Mouse (Mus musculus) hindbrain, embryonic 12.5 days (tissue): ENCODE measurements at regions not wholly inside any gene's neighbourhood (a gene's known extent, or its start where the extent isn't known, plus 50 kb on each side); places are given as distances from the start of the nearest gene placed in this dataset.

Source experiments
- ATAC-seq: fragments of 200-750 bp; cut with Nextera tagmentation; 2 replicates; pipeline ENCODE4 v1.8.0; 2017; ENCODE audit warnings: moderate TSS enrichment; ENCODE audit not compliant: low FRiP score
- H3K27ac ChIP-seq: fragments of 300-500 bp; sonication (generic); 2 replicates; pipeline ENCODE4 v1.5.1; 2016; ENCODE audit warnings: mild to moderate bottlenecking
- H3K27me3 ChIP-seq: fragments of 300-500 bp; sonication (generic); 2 replicates; pipeline ENCODE4 v1.6.1; 2016; ENCODE audit warnings: mild to moderate bottlenecking
- H3K36me3 ChIP-seq: fragments of 300-500 bp; sonication (generic); 2 replicates; pipeline ENCODE4 v1.6.1; 2016; ENCODE audit warnings: mild to moderate bottlenecking
- H3K4me1 ChIP-seq: fragments of 300-500 bp; sonication (generic); 2 replicates; pipeline ENCODE4 v1.6.1; 2016
- H3K4me2 ChIP-seq: fragments of 300-500 bp; sonication (generic); replicated peaks from 2 replicates; pipeline ENCODE4 v1.6.1; 2016; ENCODE audit warnings: mild to moderate bottlenecking
- H3K4me3 ChIP-seq: fragments of 300-500 bp; sonication (generic); 2 replicates; pipeline ENCODE4 v1.5.1; 2016; ENCODE audit warnings: mild to moderate bottlenecking
- H3K9ac ChIP-seq: fragments of 300-500 bp; sonication (generic); 2 replicates; pipeline ENCODE4 v1.6.1; 2016; ENCODE audit warnings: mild to moderate bottlenecking, moderate library complexity
- H3K9me3 ChIP-seq: fragments of 300-500 bp; sonication (generic); replicated peaks from 2 replicates; pipeline ENCODE4 v1.6.1; 2016; ENCODE audit warnings: mild to moderate bottlenecking
- WGBS: fragments of 180-500 bp; shearing (Covaris S2); methylation state at CpG from one replicate; pipeline ENCODE4 v1.1.7; 2016; 5-methylcytosine and 5-hydroxymethylcytosine counted together

DNA sequence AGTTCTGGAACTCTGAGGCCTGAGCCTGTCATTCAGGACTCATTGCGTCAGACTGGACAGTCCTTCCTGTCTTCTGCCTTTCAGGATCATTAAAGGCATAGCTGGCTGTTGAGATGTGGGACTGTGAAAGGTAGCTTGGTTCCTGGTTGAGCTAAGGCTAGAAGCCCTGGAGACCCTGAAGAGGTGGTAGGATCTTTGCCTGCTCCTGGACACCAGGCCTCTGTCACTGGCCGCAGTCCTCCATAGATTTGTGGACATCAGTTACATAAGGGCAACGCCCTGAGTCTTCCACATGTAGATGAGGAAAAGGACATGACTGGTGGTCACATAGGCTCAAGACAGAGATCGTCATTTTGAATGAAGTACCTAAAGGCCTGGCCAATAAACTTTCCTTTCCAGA, 127.9 kb downstream of the Opa1 start:
- no peaks in the 10 kb centered on the region; the same call in 1 of the 2 replicates for H3K4me1 ChIP-seq
- no peak overlapping the region for H3K27ac ChIP-seq
- H3K9ac ChIP-seq, result no peak overlapping the region
- H3K36me3 ChIP-seq, result no peaks in the 10 kb centered on the region
- no peak overlapping the region for H3K4me2 ChIP-seq
- WGBS, result 95% methylated on average over 4 of the region's 4 CpGs
- no peaks in the 10 kb centered on the region for H3K9me3 ChIP-seq
- H3K4me3 ChIP-seq, result no peak overlapping the region
- no peak for ATAC-seq
- peaks cover 82% of the 10 kb centered on the region for H3K27me3 ChIP-seq

DNA sequence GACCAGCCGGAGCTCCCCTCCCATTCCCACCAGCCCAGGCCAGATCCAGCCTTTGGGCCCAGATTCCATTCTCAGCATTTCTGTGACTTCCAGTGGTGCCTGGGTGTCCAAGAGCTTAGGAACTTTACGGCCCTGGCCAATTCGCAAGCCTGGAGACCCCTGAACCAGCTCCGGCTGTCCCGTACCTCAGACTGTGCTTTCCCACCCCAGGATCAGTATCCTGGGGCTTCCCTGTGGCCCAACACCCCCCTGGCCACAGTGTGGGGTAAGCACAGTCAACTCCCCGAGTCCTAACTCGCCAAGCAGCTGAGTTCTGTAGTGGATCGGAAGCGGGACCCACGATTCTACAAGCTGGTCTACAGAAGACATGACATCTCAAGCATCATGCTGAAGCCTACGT, 128.5 kb downstream of the Opa1 start:
- ATAC-seq, result no peak
- Histone ChIP-seq H3K27ac (no peak overlapping the region), H3K4me1 (no peaks in the 10 kb centered on the region; the same call in 1 of the 2 replicates), H3K9me3 (no peaks in the 10 kb centered on the region), H3K27me3 (peaks cover 89% of the 10 kb centered on the region), H3K36me3 (no peaks in the 10 kb centered on the region), H3K4me2 (no peak overlapping the region), H3K9ac (no peak overlapping the region), H3K4me3 (no peak overlapping the region)
- WGBS, result 91% methylated on average over 11 of the region's 11 CpGs

DNA sequence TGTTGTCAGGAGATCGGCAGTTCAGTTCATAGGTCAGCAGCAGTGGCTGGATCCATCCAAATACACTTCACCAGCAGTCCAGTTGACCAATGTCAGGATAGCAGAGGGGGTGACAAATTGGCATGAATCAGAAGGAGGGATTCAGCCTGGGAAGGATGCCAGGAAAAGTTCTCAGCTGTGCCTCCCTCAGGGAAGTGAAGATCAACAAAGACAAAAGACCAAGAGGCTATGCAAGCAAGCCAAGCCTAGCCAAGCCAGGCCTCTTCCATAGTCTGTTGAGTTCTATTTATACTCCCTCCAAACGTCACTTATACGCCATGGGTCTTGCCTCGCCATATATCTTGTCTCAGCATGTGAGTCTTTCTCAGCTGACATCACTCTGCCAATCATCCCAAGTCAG, 129.9 kb downstream of the Opa1 start:
- Histone ChIP-seq H3K4me3 (no peak overlapping the region), H3K36me3 (no peaks in the 10 kb centered on the region), H3K4me2 (no peak overlapping the region), H3K9me3 (no peaks in the 10 kb centered on the region), H3K27me3 (peaks cover 92% of the 10 kb centered on the region), H3K4me1 (no peaks in the 10 kb centered on the region; the same call in 1 of the 2 replicates), H3K9ac (no peak overlapping the region), H3K27ac (no peak overlapping the region)
- no peak for ATAC-seq
- 86% methylated on average over 4 of the region's 4 CpGs for WGBS

DNA sequence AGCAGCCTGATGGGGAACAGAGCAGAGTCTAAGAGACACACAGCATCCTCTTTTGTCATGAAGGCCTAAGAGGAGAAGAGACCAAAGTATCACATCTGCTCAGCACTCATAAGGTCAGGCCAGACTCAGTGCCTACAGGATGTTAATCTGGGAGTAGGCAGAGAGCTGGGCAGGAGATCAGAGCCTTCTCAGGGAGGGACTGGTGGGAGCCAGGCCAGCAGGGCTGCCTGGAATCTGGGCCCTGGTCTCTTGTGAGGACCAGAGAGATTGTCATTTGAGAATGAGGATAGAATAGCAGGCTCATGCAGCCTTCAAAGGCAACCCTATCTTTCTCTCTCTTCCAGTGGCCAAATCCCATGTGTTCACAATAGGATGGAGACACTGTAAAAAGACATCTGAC, 132.3 kb downstream of the Opa1 start:
- no peak overlapping the region for H3K27ac ChIP-seq
- no peak overlapping the region for H3K4me3 ChIP-seq
- H3K4me2 ChIP-seq, result no peak overlapping the region
- H3K36me3 ChIP-seq, result no peaks in the 10 kb centered on the region
- peaks cover 3% of the 10 kb centered on the region; the same call in 1 of the 2 replicates for H3K4me1 ChIP-seq
- no peak overlapping the region for H3K9ac ChIP-seq
- no peaks in the 10 kb centered on the region for H3K9me3 ChIP-seq
- peaks cover 96% of the 10 kb centered on the region for H3K27me3 ChIP-seq
- ATAC-seq, result no peak

DNA sequence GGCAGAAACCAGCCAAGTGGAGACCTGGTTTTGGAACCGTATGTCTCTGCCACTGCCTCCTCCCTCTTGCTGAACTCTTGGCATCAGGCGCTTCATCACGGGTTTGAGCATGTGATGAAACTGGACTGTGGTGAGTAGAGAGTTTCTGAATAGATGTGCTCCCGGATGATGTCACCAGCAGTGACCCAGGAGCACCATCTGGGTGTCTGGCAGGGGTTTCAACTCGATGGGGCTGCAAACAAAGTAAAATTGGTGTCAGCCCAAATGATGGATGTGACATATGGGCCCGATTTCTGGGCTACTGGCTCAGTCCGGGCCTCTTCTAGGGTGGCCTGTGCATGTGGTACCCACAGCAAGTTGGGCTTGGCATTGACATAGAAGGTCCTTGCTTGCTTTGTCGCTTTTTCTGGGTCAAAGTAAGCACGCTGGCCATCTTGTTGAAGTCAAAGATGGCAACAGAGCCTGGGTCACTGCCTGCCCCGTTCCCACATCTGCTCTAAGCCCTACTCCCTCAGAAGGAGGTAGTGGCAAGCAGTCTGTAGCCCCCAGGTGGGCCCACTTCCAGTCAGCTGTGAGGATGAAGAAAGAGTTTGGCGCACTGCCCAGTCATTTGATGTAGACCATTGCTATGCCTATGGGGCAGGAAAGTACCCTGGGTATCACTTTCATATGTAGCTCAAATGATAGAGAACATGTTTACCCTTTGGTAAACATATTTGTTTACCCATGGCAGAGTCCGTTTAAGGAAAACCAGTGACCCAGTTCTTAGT, 133.0 kb downstream of the Opa1 start:
- WGBS, result 77% methylated on average over 12 of the region's 12 CpGs
- Histone ChIP-seq H3K9ac (no peak overlapping the region), H3K36me3 (no peaks in the 10 kb centered on the region), H3K27ac (no peak overlapping the region), H3K4me3 (no peak overlapping the region), H3K27me3 (peaks cover 93% of the 10 kb centered on the region), H3K9me3 (no peaks in the 10 kb centered on the region), H3K4me2 (no peak overlapping the region), H3K4me1 (peaks cover 3% of the 10 kb centered on the region; the same call in 1 of the 2 replicates)
- ATAC-seq, result no peak

DNA sequence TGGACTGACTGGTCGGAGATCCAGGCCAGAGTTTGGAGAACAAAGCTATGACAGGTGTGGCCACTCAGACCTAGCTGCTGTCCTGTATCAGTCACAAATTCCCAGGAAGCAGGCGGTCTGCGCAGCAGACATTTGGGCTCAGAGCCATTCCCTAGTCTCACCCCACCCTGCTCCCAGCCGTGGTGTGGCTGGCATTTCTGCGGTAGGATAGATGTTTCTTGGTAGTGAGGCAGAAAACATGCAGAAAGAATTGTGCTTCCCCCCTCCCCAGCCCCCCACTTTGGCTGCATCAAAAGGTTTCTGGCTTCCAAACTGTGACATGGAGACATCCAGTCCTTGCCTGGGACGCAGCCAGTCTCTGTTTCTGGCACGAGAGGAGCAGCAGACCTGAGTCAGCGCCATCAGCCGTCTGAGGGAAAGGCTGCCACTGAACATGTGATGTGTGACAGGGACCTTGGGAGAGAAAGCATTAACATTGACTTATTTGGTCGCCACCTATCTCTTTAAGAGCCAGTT, 135.5 kb downstream of the Opa1 start:
- Histone ChIP-seq H3K27me3 (peaks cover 92% of the 10 kb centered on the region), H3K4me2 (no peak overlapping the region), H3K9me3 (no peaks in the 10 kb centered on the region), H3K4me3 (no peak overlapping the region), H3K9ac (0 out of 2 replicates have a peak overlapping the region, but pooled peaks have one; percentile 8), H3K4me1 (peaks cover 14% of the 10 kb centered on the region), H3K36me3 (no peaks in the 10 kb centered on the region), H3K27ac (no peak overlapping the region)
- ATAC-seq, result no peak
- 72% methylated on average over 10 of the region's 10 CpGs for WGBS

DNA sequence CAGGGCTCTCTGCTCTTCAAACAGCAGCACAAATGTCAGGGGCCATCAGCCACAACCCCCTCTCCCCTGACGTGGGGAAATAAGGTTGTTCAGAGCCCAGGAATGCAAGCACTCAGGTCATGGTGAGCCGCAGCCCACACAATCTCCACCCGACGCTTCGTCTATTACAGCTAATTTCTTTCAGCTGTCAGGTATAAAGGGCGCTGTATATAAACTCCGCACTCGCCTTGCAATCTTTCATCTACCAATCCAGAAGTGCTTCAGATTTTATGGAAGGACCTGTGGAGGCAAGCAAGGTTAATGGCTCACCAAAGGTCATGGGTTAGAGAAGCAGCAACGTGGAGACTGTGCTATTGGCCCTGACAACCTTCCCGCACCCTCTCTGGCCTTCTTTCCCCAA, 139.8 kb downstream of the Opa1 start:
- H3K36me3 ChIP-seq, result no peaks in the 10 kb centered on the region
- H3K27me3 ChIP-seq, result peaks cover 89% of the 10 kb centered on the region
- H3K9ac ChIP-seq, result no peak overlapping the region
- no peak for ATAC-seq
- 49% methylated on average over 10 of the region's 10 CpGs for WGBS
- peaks cover 20% of the 10 kb centered on the region for H3K4me1 ChIP-seq
- H3K4me2 ChIP-seq, result no peak overlapping the region
- no peak overlapping the region for H3K4me3 ChIP-seq
- H3K9me3 ChIP-seq, result no peaks in the 10 kb centered on the region
- H3K27ac ChIP-seq, result no peak overlapping the region

DNA sequence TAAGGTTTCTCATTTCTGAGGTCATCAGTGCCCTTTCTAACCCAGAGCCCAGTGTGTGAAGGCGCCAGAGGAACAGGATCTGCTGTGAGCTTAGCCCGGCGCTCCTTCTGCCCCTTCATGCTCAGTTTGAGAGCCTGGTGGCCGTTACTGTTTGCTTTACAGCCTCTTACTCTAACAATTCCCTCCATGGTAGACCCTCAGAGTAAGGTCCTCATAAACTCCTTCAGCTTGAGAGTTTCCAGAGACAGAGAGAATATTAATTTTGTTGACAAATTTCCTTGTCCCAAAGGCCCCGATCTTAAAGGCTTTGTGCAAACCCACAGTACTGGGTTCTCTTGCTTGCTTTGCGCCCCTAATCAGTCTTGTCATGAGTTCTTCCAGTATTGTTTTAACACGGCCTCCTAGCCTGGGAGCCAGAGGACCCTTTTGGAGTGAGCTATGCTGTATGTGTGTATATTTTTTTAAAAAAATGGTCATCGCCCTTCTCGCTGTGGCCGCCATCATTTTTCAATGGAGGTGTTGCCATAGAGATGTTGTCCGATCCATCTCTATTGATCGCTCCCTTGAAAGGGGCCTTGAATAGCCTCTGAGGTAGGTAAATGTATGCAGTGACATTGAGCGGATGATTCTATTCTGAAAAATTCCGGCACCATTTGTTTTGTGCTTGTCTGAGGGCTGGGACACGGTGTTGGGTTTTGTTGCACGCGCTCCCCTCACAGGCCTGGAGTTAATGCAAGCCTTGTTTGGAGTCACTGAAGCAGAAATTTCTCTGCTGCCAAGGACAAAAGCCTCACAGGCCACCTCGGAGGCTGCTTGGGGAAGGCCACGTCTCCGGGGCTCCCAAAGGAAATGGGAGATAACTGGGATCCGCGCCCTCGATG, 140.7 kb downstream of the Opa1 start:
- Histone ChIP-seq H3K36me3 (no peaks in the 10 kb centered on the region), H3K27me3 (peaks cover 88% of the 10 kb centered on the region), H3K4me3 (no peak overlapping the region), H3K9ac (no peak overlapping the region), H3K4me1 (peaks cover 17% of the 10 kb centered on the region), H3K4me2 (no peak overlapping the region; the same call in 1 of the 2 replicates), H3K27ac (peak overlapping the region; percentile 45), H3K9me3 (no peaks in the 10 kb centered on the region)
- ATAC-seq, result peak; percentile 88
- WGBS, result 32% methylated on average over 23 of the region's 23 CpGs

DNA sequence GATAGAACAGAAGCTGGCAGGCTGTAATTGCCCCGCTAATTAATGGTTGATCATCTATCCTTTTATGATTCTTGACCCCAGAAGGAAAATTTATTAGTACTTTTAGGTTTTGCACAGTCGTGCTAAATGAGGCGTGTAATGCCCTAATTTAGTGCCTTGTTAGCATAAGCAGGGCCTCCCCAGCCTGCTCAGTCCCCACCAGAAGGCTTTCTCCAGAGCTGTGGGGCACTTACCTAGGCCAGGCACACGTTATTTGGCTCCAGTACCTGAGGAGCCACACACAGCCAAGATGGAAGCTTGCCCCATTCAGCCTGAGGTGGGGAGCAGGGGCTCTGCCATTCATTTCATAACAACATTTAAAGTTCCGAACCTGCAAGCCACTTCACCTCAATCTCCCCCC, 146.0 kb downstream of the Opa1 start:
- peaks cover 3% of the 10 kb centered on the region; the same call in 1 of the 2 replicates for H3K4me1 ChIP-seq
- WGBS, result 57% methylated on average over 5 of the region's 5 CpGs
- no peak overlapping the region for H3K4me3 ChIP-seq
- H3K9me3 ChIP-seq, result no peaks in the 10 kb centered on the region
- H3K4me2 ChIP-seq, result no peak overlapping the region
- H3K27ac ChIP-seq, result no peak overlapping the region
- peaks cover 97% of the 10 kb centered on the region for H3K27me3 ChIP-seq
- no peak for ATAC-seq
- H3K36me3 ChIP-seq, result no peaks in the 10 kb centered on the region
- no peak overlapping the region for H3K9ac ChIP-seq

DNA sequence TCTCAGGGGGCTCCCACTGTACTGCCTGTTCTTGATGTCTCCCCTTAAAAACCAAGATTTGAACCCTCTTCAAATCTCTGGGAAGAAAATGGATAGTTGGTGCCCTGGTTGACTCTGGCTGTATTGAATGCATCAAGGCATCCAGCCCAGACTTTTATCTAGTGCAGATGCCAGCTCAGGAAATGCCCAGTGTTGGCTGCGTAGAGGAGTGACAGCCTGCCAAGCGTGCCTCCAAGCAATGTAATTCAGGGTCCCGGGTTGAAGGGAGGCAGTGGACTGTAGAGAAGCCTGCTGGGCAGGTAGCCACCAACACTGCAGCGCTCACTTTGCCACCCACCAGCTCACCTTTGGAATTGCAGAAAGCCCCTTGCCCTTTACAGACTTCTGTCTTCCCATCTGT, 146.4 kb downstream of the Opa1 start:
- Histone ChIP-seq H3K4me2 (no peak overlapping the region), H3K4me3 (no peak overlapping the region), H3K27ac (no peak overlapping the region), H3K27me3 (peaks cover 97% of the 10 kb centered on the region), H3K9ac (no peak overlapping the region), H3K4me1 (peaks cover 3% of the 10 kb centered on the region; the same call in 1 of the 2 replicates), H3K9me3 (no peaks in the 10 kb centered on the region), H3K36me3 (no peaks in the 10 kb centered on the region)
- ATAC-seq, result no peak
- 55% methylated on average over 4 of the region's 4 CpGs for WGBS

DNA sequence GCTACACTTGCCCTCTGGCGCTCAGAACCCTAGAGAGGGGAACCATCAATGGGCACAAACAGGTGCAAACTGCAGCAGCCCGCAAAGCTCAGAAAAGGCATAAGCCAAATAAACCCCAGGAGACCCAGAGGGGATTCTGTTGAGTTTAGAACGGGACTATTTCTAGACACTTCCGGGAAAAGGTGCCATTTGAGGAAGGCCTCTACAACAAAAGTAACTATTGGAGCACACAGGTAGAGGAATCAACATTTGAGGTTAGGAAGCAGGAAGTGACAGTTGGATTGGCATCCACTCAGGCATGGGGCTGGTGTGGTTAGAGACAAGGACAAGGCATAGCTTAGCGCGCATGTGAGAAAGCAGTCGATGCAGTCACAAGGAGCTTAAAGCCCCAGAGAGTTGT, 148.3 kb downstream of the Opa1 start:
- H3K27me3 ChIP-seq, result peaks cover 97% of the 10 kb centered on the region
- H3K36me3 ChIP-seq, result no peaks in the 10 kb centered on the region
- H3K4me3 ChIP-seq, result no peak overlapping the region
- no peak overlapping the region for H3K27ac ChIP-seq
- H3K9me3 ChIP-seq, result no peaks in the 10 kb centered on the region
- no peak overlapping the region for H3K4me2 ChIP-seq
- 84% methylated on average over 7 of the region's 7 CpGs for WGBS
- H3K9ac ChIP-seq, result no peak overlapping the region
- peaks cover 3% of the 10 kb centered on the region; the same call in 1 of the 2 replicates for H3K4me1 ChIP-seq
- no peak for ATAC-seq

DNA sequence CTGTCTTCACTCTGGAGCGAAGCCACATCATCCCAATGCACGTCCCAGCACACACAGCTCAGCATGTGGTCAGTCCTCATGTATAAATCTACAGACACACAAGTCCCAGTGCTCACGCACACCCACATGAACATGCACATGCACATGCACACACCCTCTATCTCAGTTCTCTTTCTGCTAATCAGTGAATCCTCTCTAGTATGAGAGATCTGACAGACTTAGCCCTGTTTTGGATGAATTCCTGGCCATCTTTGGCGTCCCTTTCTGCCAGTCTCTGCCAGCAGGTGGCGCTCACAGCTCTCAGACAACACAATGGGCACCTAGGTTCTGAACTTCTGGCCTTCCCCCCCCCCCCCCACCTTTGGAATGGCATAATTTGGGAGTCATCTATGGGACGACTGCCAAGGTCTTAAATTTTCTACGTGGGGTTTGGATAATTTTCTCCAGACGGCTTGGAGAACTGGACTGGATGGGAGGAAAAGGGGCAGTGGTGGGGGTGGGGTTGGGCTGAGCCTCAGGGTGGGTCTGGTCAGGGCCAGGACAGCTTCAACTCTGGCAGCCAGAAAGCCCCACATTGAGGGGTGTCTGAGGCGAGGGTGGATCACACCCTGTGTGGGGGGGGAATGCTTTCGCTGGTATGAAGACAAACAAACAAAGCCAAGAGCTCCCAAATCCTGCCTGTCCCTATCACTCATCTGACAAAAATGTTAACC, 149.8 kb downstream of the Opa1 start:
- no peak overlapping the region for H3K4me3 ChIP-seq
- H3K27me3 ChIP-seq, result peaks cover 97% of the 10 kb centered on the region
- no peak overlapping the region for H3K4me2 ChIP-seq
- H3K9me3 ChIP-seq, result no peaks in the 10 kb centered on the region
- 20% methylated on average over 10 of the region's 10 CpGs for WGBS
- no peaks in the 10 kb centered on the region for H3K36me3 ChIP-seq
- no peak overlapping the region for H3K9ac ChIP-seq
- H3K4me1 ChIP-seq, result peaks cover 3% of the 10 kb centered on the region; the same call in 1 of the 2 replicates
- ATAC-seq, result peak; percentile 66
- no peak overlapping the region for H3K27ac ChIP-seq
